Mouse (Mus musculus) olfactory bulb, adult 2 months (tissue): Measurements from ENCODE around the gene Klc4.

Source experiments
- CTCF ChIP-seq: fragments of 200-500 bp; IDR thresholded peaks from 2 replicates; pipeline ENCODE4 v1.5.1; 2012; ENCODE audit warnings: low read depth, mild to moderate bottlenecking, low read length, moderate library complexity; ENCODE audit not compliant: insufficient read depth
- POLR2A ChIP-seq: fragments of 200-500 bp; IDR thresholded peaks from 2 replicates; pipeline ENCODE4 v1.6.1; 2012; ENCODE audit warnings: mild to moderate bottlenecking, low read depth, low read length, moderate library complexity; ENCODE audit not compliant: insufficient read depth

GRCm38 (mm10) chr17:46612820-46613219 lies 33.0 kb downstream of the Klc4 start:
- TF ChIP-seq POLR2A: no peak
- no peak for TF ChIP-seq CTCF
